Mouse (Mus musculus): Measurements from ENCODE around the gene Dnaaf5.

GRCm38 (mm10) chr5:139128476-139129065 lies 21.5 kb upstream of the Dnaaf5 start:
- TF ChIP-seq CTCF (IDR thresholded peaks at IDR 0.05; ENCODE audit: low read depth): no peak
- no peak for TF ChIP-seq EP300 (IDR thresholded peaks at IDR 0.05; ENCODE audit: low read depth)
